Mouse (Mus musculus) lung, postnatal 0 days (tissue): Measurements from ENCODE around the gene Pafah1b1.

Source experiments
- CTCF ChIP-seq: IDR thresholded peaks from 2 replicates; pipeline ENCODE4 v1.5.1; 2016; ENCODE audit warnings: antibody characterized with exemption, mild to moderate bottlenecking
- EP300 ChIP-seq: IDR thresholded peaks from 2 replicates; pipeline ENCODE4 v1.6.1; 2016; ENCODE audit warnings: antibody characterized with exemption, mild to moderate bottlenecking, control low read depth

GRCm38 (mm10) chr11:74737861-74738260 lies 13.4 kb upstream of the Pafah1b1 start:
- no peak for TF ChIP-seq CTCF
- no peak for TF ChIP-seq EP300
